Mouse (Mus musculus): Measurements from ENCODE around the gene Castor1.

Gene Castor1

GRCm38 (mm10) chr11:4229841-4230240 is 11.8 kb downstream of the Castor1 start:
- in situ Hi-C loops (cut with MboI; ENCODE audit: unreplicated experiment in 2 of 2) = no loop called here

DNA sequence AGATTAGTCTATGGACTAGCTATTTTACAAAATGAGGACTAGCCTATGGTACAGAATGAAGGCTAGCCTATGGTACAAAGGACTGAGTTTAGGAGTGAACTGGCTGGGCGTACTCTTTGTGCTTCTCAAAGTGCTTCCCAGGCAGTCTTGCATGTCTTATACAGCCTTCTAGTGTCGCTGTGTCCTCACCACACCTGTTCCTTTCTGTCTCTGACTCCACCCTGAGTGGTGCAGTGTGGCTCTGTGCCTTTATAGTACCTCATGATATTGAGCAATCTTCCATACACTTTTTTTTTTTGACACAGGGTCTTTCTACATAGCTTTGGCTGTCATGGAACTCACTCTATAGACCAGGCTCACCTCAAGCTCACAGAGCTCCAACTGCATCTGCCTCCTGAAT is 13.4 kb downstream of the Castor1 start:
- in situ Hi-C loops (cut with MboI; ENCODE audit: unreplicated experiment in 2 of 2) = no loop called here

DNA sequence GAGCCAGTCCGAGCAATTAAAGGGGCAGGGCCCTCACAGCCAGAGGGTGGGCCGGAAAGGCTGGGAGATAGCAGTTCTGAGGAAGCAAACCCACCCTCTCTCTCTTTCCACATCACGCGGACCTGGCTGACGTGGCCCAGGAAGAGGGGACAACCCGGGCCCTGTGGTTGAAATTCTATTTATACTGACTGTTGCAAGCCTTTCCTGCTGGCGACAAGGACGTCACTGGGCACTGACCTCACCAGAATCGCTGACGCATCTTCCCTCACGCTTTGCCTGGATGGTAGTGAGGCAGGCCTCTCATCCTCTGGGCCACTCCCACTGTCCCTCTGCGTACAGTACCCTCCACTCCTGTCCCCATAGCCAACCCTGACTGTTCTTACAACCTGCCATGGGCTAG is 14.6 kb downstream of the Castor1 start:
- in situ Hi-C loops (cut with MboI; ENCODE audit: unreplicated experiment in 2 of 2) = no loop called here

DNA sequence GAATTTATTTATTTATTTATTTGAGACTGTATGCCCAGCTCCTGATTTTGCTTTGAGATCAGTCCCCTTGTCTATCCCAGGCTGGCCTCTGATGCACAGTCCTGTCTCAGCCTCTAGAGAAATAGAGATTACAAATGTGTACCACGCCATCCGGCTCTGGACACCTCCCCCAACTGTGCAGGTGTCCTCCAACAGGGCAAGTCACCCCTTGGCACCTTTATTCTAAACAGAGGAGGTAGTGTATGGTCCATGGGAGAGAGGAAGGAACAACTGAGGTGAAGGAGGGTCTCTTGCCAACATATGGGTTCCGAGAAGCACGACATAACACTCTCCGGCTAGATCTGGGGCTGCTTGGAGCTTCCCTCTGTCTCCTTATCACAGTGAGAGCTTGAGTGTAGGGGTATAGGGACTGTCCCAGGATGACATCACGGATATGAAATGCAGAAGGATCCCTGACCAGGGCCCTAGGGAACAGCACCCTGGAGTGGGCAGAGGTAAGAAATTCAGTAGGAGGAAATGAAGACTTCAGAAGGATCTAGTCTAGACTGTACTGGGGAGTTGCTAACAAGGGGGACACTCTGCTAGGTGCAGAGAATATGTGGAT is 17.1 kb downstream of the Castor1 start:
- in situ Hi-C loops (cut with MboI; ENCODE audit: unreplicated experiment in 2 of 2) = no loop called here

DNA sequence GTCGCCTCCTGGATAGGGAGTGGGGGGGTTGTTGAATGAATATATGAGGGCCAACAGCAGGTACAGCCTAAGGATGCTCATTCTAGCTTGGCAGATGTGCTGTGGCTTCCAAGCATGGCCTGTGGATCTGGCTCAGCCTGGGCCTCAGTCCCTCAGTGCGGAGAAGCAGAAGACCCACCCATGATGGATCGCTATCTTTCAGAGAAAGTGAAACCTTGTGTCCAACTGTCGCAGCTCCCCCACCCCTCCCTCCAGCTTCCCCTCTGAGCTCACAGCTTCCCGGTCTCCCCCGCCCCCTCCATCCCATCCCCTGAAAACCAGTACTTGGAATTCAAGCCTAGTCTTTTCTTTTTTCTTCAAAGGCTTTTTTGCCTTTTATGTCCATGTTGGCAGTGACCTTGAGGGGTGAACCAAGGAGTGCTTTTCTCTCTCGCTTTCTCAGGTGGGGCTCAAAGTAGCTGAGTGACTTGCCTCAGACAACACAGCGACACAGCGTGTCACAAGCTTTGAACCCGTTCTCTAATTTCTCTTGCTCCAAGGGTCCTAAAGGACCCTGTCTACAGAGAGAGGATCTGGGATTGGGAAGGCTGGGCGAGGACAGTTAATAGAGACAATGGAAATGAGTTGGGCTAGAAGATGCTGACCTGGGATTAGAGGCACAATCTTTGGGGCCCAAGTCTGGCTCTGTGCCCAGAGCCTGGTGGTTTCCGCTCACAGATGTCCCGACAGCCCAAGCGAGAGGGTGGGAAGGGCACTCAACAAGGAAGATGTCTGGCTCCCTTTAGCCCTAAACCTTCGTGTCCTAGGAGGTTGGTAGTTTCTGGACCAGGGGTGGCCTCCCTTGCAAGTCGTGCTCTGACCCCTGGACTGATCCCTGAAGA is 17.9 kb downstream of the Castor1 start, which contains the start of gene Osm:
Gene Osm, plus strand, starts transcription at position 756 of the 881 bp plus-strand sequence.
- in situ Hi-C loops (cut with MboI; ENCODE audit: unreplicated experiment in 2 of 2) = no loop called here

- in situ Hi-C loops (cut with MboI; ENCODE audit: unreplicated experiment in 2 of 2) = no loop called here
Measured at GRCm38 (mm10) chr11:4236546-4237067, 18.6 kb downstream of the Castor1 start.

- in situ Hi-C loops (cut with MboI; ENCODE audit: unreplicated experiment in 2 of 2) = no loop called here
Measured at GRCm38 (mm10) chr11:4237389-4237912, 19.4 kb downstream of the Castor1 start.

DNA sequence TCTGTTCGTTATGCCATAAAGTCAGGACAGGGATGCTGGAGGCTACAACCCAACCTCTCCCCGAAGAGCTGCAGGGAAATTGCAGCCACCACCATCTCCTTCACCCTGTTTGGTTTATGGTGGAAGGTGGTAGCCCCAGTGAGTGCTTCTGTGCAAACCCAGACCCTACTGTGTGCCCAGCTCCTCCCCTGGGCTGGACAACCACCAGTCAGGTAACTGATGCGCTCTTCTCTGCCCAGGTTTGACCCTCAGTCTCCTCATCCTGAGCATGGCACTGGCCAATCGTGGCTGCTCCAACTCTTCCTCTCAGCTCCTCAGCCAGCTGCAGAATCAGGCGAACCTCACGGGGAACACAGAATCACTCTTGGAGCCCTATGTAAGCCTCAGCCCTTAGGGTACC is 20.1 kb downstream of the Castor1 start:
- in situ Hi-C loops (cut with MboI; ENCODE audit: unreplicated experiment in 2 of 2) = no loop called here

DNA sequence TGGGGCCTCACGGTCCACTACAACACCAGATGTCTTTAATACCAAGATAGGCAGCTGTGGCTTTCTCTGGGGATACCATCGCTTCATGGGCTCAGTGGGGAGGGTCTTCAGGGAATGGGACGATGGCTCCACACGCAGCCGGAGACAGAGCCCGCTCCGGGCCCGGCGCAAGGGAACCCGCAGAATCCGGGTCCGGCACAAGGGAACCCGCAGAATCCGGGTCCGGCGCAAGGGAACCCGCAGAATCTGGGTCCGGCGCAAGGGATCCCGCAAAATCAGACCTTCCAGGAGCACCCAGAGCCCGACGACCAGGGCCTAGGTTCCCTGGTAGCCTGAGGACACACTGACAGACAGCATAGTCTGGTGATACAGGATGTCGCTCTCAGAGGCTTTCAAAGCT is 21.7 kb downstream of the Castor1 start:
- in situ Hi-C loops (cut with MboI; ENCODE audit: unreplicated experiment in 2 of 2) = no loop called here

DNA sequence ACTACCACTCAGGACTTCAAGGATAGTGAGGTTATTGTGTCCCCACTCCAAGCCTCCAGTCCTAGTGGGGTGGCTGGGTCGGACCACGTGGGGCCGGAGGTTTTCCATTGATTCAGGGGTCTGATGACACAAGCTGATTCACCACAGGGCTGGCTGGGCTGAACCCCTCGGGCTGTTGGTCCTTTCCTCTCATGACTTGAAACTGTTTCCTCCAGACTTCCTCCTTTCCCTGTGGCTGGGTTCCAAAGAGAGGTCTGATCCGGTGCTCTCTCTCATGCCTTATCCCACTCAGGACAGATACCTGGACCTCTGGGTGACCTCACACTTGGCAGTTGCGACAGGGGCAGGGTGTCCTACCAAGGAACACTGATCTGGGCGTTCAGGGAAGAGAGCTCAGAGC is 22.1 kb downstream of the Castor1 start:
- in situ Hi-C loops (cut with MboI; ENCODE audit: unreplicated experiment in 2 of 2) = no loop called here

- in situ Hi-C loops (cut with MboI; ENCODE audit: unreplicated experiment in 2 of 2) = no loop called here
Measured at GRCm38 (mm10) chr11:4241180-4241579, 23.2 kb downstream of the Castor1 start.

- in situ Hi-C loops (cut with MboI; ENCODE audit: unreplicated experiment in 2 of 2) = no loop called here
Measured at GRCm38 (mm10) chr11:4246126-4246525, 28.1 kb downstream of the Castor1 start.

DNA sequence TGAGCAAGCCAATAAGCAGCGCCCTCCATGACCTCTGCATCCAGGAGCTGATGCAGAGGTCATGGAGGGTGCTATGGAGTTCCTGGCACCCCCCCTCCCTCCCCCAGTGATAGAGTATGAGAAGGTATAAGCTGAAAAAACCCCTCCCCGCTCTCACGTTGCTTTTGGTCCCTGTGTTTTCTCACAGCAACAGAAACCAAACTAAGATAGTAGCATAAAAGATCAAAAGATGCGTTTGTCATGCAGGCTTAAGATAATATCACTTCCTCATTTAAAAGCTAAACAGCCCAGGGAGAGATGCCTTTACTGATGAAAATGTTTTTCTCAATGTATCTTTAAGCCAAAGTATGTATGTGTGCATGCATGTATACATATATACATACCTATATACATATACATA is 28.6 kb downstream of the Castor1 start:
- in situ Hi-C loops (cut with MboI; ENCODE audit: unreplicated experiment in 2 of 2) = no loop called here

DNA sequence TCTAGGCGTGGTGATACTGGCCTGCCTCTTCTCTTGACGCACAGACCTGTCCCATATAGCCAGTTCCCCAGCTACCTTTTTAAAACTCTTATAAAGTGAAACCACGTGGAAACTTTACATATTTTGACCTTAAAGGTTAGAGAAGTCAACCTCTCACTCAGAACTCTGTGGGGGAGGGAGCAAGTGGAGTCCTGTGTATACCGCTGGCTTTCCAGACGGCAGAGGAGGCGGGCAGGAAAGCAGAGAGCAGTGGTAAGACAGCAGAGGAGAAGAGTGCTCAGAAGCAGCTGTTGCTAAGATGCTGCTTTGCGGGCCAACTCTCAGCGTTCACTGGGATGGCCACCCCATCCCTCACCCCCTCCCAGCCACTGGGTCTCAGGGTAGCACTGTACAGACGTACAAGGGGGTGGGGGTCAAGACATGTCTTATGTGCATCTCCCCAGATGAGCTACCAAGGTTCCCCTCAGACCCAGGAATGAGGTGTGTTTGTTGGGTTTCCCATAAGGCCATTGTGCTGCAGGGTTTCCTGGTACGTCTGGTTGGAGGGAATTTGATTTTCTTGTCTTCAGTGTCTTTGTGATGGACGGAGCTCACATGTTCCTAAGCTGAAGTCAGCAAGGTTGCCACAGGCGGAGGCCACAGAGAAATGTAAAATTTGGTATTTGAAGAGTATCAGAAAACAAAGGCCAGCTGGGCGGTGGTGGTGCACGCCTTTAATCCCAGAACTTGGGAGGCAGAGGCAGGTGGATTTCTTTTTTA is 29.4 kb downstream of the Castor1 start:
- in situ Hi-C loops (cut with MboI; ENCODE audit: unreplicated experiment in 2 of 2) = no loop called here

DNA sequence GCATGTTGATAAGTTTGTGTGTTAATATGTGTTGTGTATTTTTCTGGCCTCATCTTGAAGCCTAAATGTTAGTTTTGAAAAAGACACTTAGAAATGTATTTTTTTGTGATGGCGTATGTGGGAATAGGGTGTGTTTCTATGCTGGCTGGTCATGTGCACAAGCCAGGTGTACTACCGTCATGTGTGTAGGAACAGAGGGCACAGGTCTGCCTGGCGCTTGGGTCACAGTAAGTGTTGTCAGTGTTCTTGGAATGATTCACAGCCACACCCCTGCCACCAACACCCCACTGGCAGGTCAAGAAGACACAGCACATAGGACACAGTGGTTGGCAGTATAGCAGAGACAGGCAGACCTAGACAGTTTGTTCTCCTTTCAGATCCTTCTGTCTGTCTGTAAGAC is 31.1 kb downstream of the Castor1 start:
- in situ Hi-C loops (cut with MboI; ENCODE audit: unreplicated experiment in 2 of 2) = no loop called here

DNA sequence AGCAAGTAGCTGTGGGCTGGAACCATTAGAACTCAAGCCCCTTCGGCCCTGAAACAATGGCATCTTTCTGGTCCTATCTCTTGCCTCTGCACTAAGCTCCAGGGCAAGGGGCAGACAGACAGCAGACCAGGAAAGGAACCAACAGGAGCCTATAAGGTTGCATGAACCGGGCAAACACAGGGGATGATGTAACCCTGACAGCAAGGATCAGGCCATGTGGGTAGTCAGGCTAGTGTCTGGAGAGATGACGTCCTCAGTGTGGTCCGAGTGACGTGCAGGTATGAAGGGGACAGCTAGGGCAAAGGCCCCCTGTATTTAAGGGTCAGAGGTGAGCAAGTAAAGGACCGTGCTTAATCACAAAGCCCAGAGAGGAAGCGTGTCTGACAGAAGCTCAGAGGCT is 32.3 kb downstream of the Castor1 start:
- in situ Hi-C loops (cut with MboI; ENCODE audit: unreplicated experiment in 2 of 2) = no loop called here

DNA sequence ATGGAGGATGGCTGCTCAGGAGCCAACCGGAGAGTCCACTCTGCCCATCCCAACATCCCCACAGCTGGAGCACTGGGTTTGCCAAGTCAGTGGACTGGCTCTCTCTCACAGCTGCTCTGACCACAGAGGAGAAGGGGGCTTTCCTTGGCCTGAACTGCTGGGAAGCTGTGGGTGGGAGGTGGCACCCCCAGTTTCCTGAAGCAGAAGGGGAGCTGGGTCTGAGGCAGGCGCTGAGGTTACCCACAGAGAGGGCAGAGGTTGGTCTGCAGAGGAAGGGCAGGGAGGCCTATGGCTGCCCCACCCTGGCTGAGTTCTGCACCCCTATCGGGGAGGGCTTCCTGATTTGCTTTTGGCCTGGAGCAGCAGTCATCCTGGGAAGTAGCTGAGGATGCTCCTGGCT is 33.4 kb downstream of the Castor1 start:
- in situ Hi-C loops (cut with MboI; ENCODE audit: unreplicated experiment in 2 of 2) = no loop called here

GRCm38 (mm10) chr11:4252886-4253285 is 34.9 kb downstream of the Castor1 start:
- in situ Hi-C loops (cut with MboI; ENCODE audit: unreplicated experiment in 2 of 2) = no loop called here

DNA sequence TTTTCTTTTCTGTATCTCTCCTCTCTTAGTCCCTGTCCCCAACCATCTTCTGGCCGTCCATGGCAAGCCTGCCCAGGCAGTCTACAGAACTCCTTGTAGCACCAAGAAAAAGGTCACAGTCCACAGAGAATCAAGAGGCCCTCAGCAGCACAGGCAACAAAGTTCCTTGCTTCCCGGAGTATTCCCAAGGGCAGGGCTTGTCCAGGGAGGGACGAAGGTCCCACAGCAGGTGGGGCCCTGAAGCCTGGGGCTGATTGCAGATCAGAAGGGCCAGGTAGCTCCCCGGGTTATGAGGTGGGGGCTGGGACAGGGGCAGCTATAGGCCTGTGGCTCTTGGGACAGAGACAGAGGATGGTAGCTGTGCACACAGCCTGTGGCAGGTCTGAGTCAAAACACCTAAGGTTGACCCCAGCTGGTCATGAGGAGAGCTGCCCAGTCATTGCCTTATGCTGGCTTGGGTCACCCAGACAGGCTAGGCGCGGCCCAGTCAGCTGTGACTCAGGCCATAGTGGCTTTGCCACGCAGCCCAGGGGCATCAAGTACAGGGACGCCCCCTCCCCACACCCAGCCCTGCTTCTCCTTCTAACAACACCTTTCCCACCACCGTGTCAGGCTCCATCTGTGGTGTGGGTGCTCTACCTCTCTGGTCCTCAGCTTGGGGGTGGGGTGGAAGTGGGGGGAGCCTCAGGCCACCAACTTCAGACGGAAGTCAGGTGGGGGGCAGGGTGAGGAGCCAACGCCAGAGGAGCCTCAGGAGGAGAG is 39.0 kb downstream of the Castor1 start, which contains the start of gene Lif:
Gene Lif, plus strand, starts transcription at position 712 of the 762 bp plus-strand sequence.
- in situ Hi-C loops (cut with MboI; ENCODE audit: unreplicated experiment in 2 of 2) = loop anchor here (5.0 kb wide), 5 partner anchors 35 to 580 kb away; no protein-coding TSS in a partner anchor

DNA sequence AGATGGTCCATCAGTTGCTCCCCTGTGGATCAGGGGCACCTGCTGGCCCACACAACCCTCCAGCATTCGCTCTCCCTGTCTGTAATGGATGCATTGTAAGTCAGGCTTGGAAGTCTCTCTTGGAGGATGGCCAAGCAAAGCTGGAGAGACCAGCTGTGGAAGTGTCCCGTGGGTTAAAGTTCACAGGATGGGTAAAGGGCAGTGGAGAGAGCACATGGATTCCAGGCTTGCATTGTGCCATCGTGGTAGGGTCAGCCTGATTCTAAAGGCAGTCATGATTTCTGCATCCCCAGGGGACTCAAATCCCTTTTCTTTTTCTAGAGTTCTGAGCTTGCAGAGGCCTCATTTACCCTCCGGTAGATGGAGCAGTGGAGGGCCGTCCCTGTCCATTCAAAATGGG is 39.7 kb downstream of the Castor1 start:
- in situ Hi-C loops (cut with MboI; ENCODE audit: unreplicated experiment in 2 of 2) = loop anchor here (5.0 kb wide), 5 partner anchors 35 to 580 kb away; no protein-coding TSS in a partner anchor
